Mouse (Mus musculus) ES-E14 (cell line): ENCODE data around the gene Flna. TPM values are rescaled to one million over a fixed set of nuclear protein-coding genes. Genes with fewer than 3 reads are reported as not detected.
A peak's percentile ranks its signal among the peaks of the same experiment; 100 is the strongest.

Source experiments
- DNase-seq: peaks from one replicate; pipeline ENCODE4 v3.0.0-alpha.2; 2013; ENCODE audit warnings: low read depth, low spot score
- H3K27ac ChIP-seq: 2 replicates; pipeline ENCODE4 v1.5.1; 2012; ENCODE audit warnings: low read depth, mild to moderate bottlenecking, low read length, moderate library complexity, mixed read lengths; ENCODE audit not compliant: poor library complexity, insufficient read depth, severe bottlenecking
- H3K36me3 ChIP-seq: 2 replicates; pipeline ENCODE4 v1.6.1; 2012; ENCODE audit warnings: mild to moderate bottlenecking, low read length, moderate library complexity, mixed read lengths; ENCODE audit not compliant: control insufficient read depth, poor library complexity, insufficient read depth, severe bottlenecking
- H3K4me1 ChIP-seq, 2 experiments: fragments of 150-350 bp in 1 of 2; sonication (generic) in 1 of 2; 2 replicates each; pipeline ENCODE4 v1.6.1; 2012; ENCODE audit warnings: low read length in 2 of 2, mild to moderate bottlenecking in 1 of 2, mixed read lengths in 1 of 2; ENCODE audit not compliant: control insufficient read depth in 2 of 2, insufficient read depth in 2 of 2, poor library complexity in 1 of 2
- H3K4me3 ChIP-seq, 2 experiments: fragments of 150-350 bp in 1 of 2; sonication (generic) in 1 of 2; 2 replicates each; pipeline ENCODE4 v1.5.1; 2012; ENCODE audit warnings: low read length in 2 of 2, low read depth in 1 of 2, mild to moderate bottlenecking in 1 of 2, mixed read lengths in 1 of 2; ENCODE audit not compliant: insufficient read depth in 1 of 2, poor library complexity in 1 of 2, severe bottlenecking in 1 of 2
- H3K9ac ChIP-seq: 2 replicates; pipeline ENCODE4 v1.6.1; 2012; ENCODE audit warnings: low read depth, mild to moderate bottlenecking, low read length, mixed read lengths; ENCODE audit not compliant: poor library complexity, insufficient read depth, severe bottlenecking
- H3K9me3 ChIP-seq: fragments of 150-350 bp; sonication (generic); 2 replicates; pipeline ENCODE4 v1.6.1; 2012; ENCODE audit warnings: low read depth, mild to moderate bottlenecking, low read length; ENCODE audit not compliant: control insufficient read depth, insufficient read depth
- CHD2 ChIP-seq: IDR thresholded peaks from 2 replicates; pipeline ENCODE4 v1.6.1; 2014; ENCODE audit warnings: mild to moderate bottlenecking, low read depth, low read length, inconsistent platforms
- HCFC1 ChIP-seq: IDR thresholded peaks from 2 replicates; pipeline ENCODE4 v1.6.1; 2012; ENCODE audit warnings: low read length, inconsistent platforms, borderline replicate concordance; ENCODE audit not compliant: insufficient read depth
- MAFK ChIP-seq: IDR thresholded peaks from 2 replicates; pipeline ENCODE4 v1.6.1; 2014; ENCODE audit warnings: mild to moderate bottlenecking, low read depth, low read length, inconsistent platforms; ENCODE audit not compliant: insufficient read depth
- ZC3H11A ChIP-seq: IDR thresholded peaks from 2 replicates; pipeline ENCODE4 v1.6.1; 2012; ENCODE audit warnings: low read depth, mild to moderate bottlenecking, inconsistent platforms, low read length, borderline replicate concordance
- ZNF384 ChIP-seq: IDR thresholded peaks from 2 replicates; pipeline ENCODE4 v1.6.1; 2012; ENCODE audit warnings: low read depth, low read length, inconsistent platforms
- in situ Hi-C, 2 experiments: fragments of 600-800 bp; cut with MboI; formaldehyde crosslinking; loops; one replicate each; pipeline ENCODE4 v1.15.1; 2025; ENCODE audit warnings: low sequenced_read_pairs in 2 of 2, inconsistent platforms in 1 of 2; ENCODE audit not compliant: unreplicated experiment in 2 of 2
- total RNA-seq: library from RNA; depleted of rRNA; stranded (reverse); fragments of 300-350 nt; gene quantifications from 2 replicates; pipeline ENCODE4 v1.2.3, GENCODE M21; 2012

Flna gene
- total RNA-seq, 1 experiment = 687 TPM

GRCm38 (mm10) chrX:74245107-74245506 lies 4.5 kb downstream of the Flna start:
- H3K9ac ChIP-seq = peak overlapping the region; percentile 67; the same call in 1 of the 2 replicates
- no peak for TF ChIP-seq MAFK
- TF ChIP-seq ZNF384 = 0 out of 2 replicates have a peak, but pooled peaks have one; percentile 29
- no peak for TF ChIP-seq ZC3H11A
- peak overlapping the region; percentile 85 to 96 for H3K4me3 ChIP-seq
- no peak for DNase-seq
- H3K27ac ChIP-seq = no peak overlapping the region
- H3K9me3 ChIP-seq = no peaks in the 10 kb centered on the region
- 0 out of 4 replicates have a peak, but pooled peaks cover 0 to 3% of the 10 kb centered on the region in 2 experiments for H3K4me1 ChIP-seq
- peaks cover 34% of the 10 kb centered on the region for H3K36me3 ChIP-seq
- in situ Hi-C loops = loop anchor here (10.0 to 25.0 kb wide), 2 partner anchors 170 to 283 kb away; partner anchors contain the start of gene Hcfc1 (in 1 of the 2)

GRCm38 (mm10) chrX:74244614-74245083 lies 5.0 kb downstream of the Flna start:
- Histone ChIP-seq H3K4me1 (0 out of 4 replicates have a peak, but pooled peaks cover 0 to 3% of the 10 kb centered on the region in 2 experiments), H3K27ac (no peak overlapping the region), H3K9ac (peak overlapping the region; percentile 51; the same call in 1 of the 2 replicates), H3K36me3 (peaks cover 38% of the 10 kb centered on the region), H3K4me3 (peak overlapping the region; percentile 85 to 96), H3K9me3 (no peaks in the 10 kb centered on the region)
- no peak for DNase-seq
- TF ChIP-seq ZC3H11A (no peak), MAFK (0 out of 2 replicates have a peak, but pooled peaks have one; percentile 38)
- in situ Hi-C loops = loop anchor here (10.0 to 25.0 kb wide), 2 partner anchors 170 to 282 kb away; partner anchors contain the start of gene Hcfc1 (in 1 of the 2)

- H3K4me3 ChIP-seq = peak overlapping the region; percentile 33 to 51; a peak in 1 of 4 replicates
- in situ Hi-C loops = loop anchor here (10.0 to 25.0 kb wide), 2 partner anchors 171 to 282 kb away; partner anchors contain the start of gene Hcfc1 (in 1 of the 2)
- H3K4me1 ChIP-seq = no peaks in the 10 kb centered on the region
- no peak for DNase-seq
- no peak for TF ChIP-seq ZNF384
- TF ChIP-seq ZC3H11A = no peak
- H3K27ac ChIP-seq = no peak overlapping the region
- H3K9ac ChIP-seq = no peak overlapping the region
- peaks cover 46% of the 10 kb centered on the region for H3K36me3 ChIP-seq
- no peaks in the 10 kb centered on the region for H3K9me3 ChIP-seq
Measured at GRCm38 (mm10) chrX:74243807-74244206, 5.8 kb downstream of the Flna start.

GRCm38 (mm10) chrX:74243396-74243795 lies 6.2 kb downstream of the Flna start:
- Histone ChIP-seq H3K4me3 (no peak overlapping the region), H3K36me3 (peaks cover 46% of the 10 kb centered on the region), H3K27ac (no peak overlapping the region), H3K9me3 (no peaks in the 10 kb centered on the region), H3K4me1 (no peaks in the 10 kb centered on the region), H3K9ac (no peak overlapping the region)
- no peak for DNase-seq
- in situ Hi-C loops = loop anchor here (10.0 to 25.0 kb wide), 2 partner anchors 171 to 281 kb away; partner anchors contain the start of gene Hcfc1 (in 1 of the 2)
- TF ChIP-seq MAFK (no peak), ZNF384 (no peak), CHD2 (no peak), HCFC1 (no peak), ZC3H11A (no peak)

- H3K9me3 ChIP-seq = no peaks in the 10 kb centered on the region
- TF ChIP-seq ZNF384 = no peak
- no peak for TF ChIP-seq MAFK
- no peak for TF ChIP-seq ZC3H11A
- no peak for TF ChIP-seq HCFC1
- TF ChIP-seq CHD2 = no peak
- no peak overlapping the region for H3K9ac ChIP-seq
- no peak overlapping the region for H3K4me3 ChIP-seq
- no peak overlapping the region for H3K27ac ChIP-seq
- in situ Hi-C loops = loop anchor here (10.0 to 25.0 kb wide), 2 partner anchors 174 to 278 kb away; partner anchors contain the start of gene Hcfc1 (in 1 of the 2)
- no peak for DNase-seq
- no peaks in the 10 kb centered on the region for H3K4me1 ChIP-seq
- peaks cover 69% of the 10 kb centered on the region for H3K36me3 ChIP-seq
Measured at GRCm38 (mm10) chrX:74240332-74240731, 9.3 kb downstream of the Flna start.
